Mouse (Mus musculus) R1 (cell line): ENCODE data around the gene Nol12.

Experiments used
- DNase-seq: peaks from one replicate; pipeline ENCODE4 v3.0.0-alpha.2; 2018; ENCODE audit warnings: low read depth, low spot score

Nol12 gene

GRCm38 (mm10) chr15:78916052-78916826 lies 18.5 kb upstream of the Nol12 start:
- DNase-seq, result no peak

- no peak for DNase-seq
Measured at GRCm38 (mm10) chr15:78918126-78918525, 16.6 kb upstream of the Nol12 start.

- no peak for DNase-seq
Measured at GRCm38 (mm10) chr15:78919914-78920313, 14.8 kb upstream of the Nol12 start.

- DNase-seq, result no peak
Measured at GRCm38 (mm10) chr15:78922700-78923099, 12.0 kb upstream of the Nol12 start.

- no peak for DNase-seq
Measured at GRCm38 (mm10) chr15:78923585-78923984, 11.1 kb upstream of the Nol12 start.

- DNase-seq, result peak; percentile 26
Measured at GRCm38 (mm10) chr15:78925129-78925528, 9.6 kb upstream of the Nol12 start.

GRCm38 (mm10) chr15:78926021-78926919 lies 8.5 kb upstream of the Nol12 start, which contains the start of gene Lgals1:
Lgals1 (plus strand) TSS chr15:78926725.
- DNase-seq, result peak; percentile 88

- no peak for DNase-seq
Measured at GRCm38 (mm10) chr15:78927021-78927787, 7.5 kb upstream of the Nol12 start.

- peak; percentile 86 for DNase-seq
Measured at GRCm38 (mm10) chr15:78927788-78928457, 6.8 kb upstream of the Nol12 start.

- peak; percentile 32 for DNase-seq
Measured at GRCm38 (mm10) chr15:78928539-78928938, 6.2 kb upstream of the Nol12 start.

- DNase-seq, result no peak
Measured at GRCm38 (mm10) chr15:78930192-78930706, 4.5 kb upstream of the Nol12 start.

- no peak for DNase-seq
Measured at GRCm38 (mm10) chr15:78930801-78931426, 3.8 kb upstream of the Nol12 start.

GRCm38 (mm10) chr15:78931577-78931976 lies 3.2 kb upstream of the Nol12 start:
- DNase-seq, result peak; percentile 71

GRCm38 (mm10) chr15:78936403-78936802 lies 1.7 kb downstream of the Nol12 start:
- DNase-seq, result no peak

- DNase-seq, result peak; percentile 52
Measured at GRCm38 (mm10) chr15:78937311-78937710, 2.6 kb downstream of the Nol12 start.

GRCm38 (mm10) chr15:78937963-78938362 lies 3.2 kb downstream of the Nol12 start:
- no peak for DNase-seq

- DNase-seq, result no peak
Measured at GRCm38 (mm10) chr15:78940325-78940724, 5.6 kb downstream of the Nol12 start.

- DNase-seq, result peak; percentile 78
Measured at GRCm38 (mm10) chr15:78942663-78943062, 7.9 kb downstream of the Nol12 start.

- no peak for DNase-seq
Measured at GRCm38 (mm10) chr15:78946232-78946631, 11.5 kb downstream of the Nol12 start.

GRCm38 (mm10) chr15:78947657-78948056 lies 12.9 kb downstream of the Nol12 start, which contains the start of gene Triobp:
Triobp (plus strand) TSS chr15:78947724.
- DNase-seq, result peak; percentile 82
